Mouse (Mus musculus) stomach, embryonic 14.5 days (tissue): ENCODE data around the gene Asic2. TPM values are rescaled to one million over a fixed set of nuclear protein-coding genes. Genes with fewer than 3 reads are reported as not detected.

Experiments
- ATAC-seq: fragments of 200-750 bp; cut with Nextera tagmentation; 2 replicates; pipeline ENCODE4 v1.8.0; 2017; ENCODE audit warnings: low read depth, moderate TSS enrichment; ENCODE audit not compliant: insufficient number of reproducible peaks, insufficient read depth, low FRiP score
- H3K27ac ChIP-seq: fragments of 300-500 bp; sonication (generic); 2 replicates; pipeline ENCODE4 v1.5.1; 2014; ENCODE audit warnings: mild to moderate bottlenecking, low read length, moderate library complexity, mixed read lengths
- H3K27me3 ChIP-seq: fragments of 300-500 bp; sonication (generic); 2 replicates; pipeline ENCODE4 v1.6.1; 2014; ENCODE audit warnings: low read length, control low read depth, mixed read lengths; ENCODE audit not compliant: control insufficient read depth, insufficient read depth
- H3K36me3 ChIP-seq: fragments of 300-500 bp; sonication (generic); 2 replicates; pipeline ENCODE4 v1.6.1; 2014; ENCODE audit warnings: mild to moderate bottlenecking, control low read depth, low read length, moderate library complexity, mixed read lengths; ENCODE audit not compliant: control insufficient read depth, insufficient read depth
- H3K4me1 ChIP-seq: fragments of 300-500 bp; sonication (generic); 2 replicates; pipeline ENCODE4 v1.6.1; 2014; ENCODE audit warnings: low read length, control low read depth, mixed read lengths; ENCODE audit not compliant: control insufficient read depth, insufficient read depth
- H3K4me2 ChIP-seq: fragments of 300-500 bp; sonication (generic); replicated peaks from 2 replicates; pipeline ENCODE4 v1.6.1; 2014; ENCODE audit warnings: low read depth, low read length, control low read depth
- H3K4me3 ChIP-seq: fragments of 300-500 bp; sonication (generic); 2 replicates; pipeline ENCODE4 v1.5.1; 2014; ENCODE audit warnings: low read depth, low read length, control low read depth
- H3K9ac ChIP-seq: fragments of 300-500 bp; sonication (generic); replicated peaks from 2 replicates; pipeline ENCODE4 v1.6.1; 2014; ENCODE audit warnings: low read depth, mild to moderate bottlenecking, control low read depth, low read length, moderate library complexity, mixed read lengths
- H3K9me3 ChIP-seq: fragments of 300-500 bp; sonication (generic); 2 replicates; pipeline ENCODE4 v1.6.1; 2016; ENCODE audit warnings: low read depth, low read length, control low read depth; ENCODE audit not compliant: control insufficient read depth
- WGBS: fragments of 180-500 bp; shearing (Covaris S2); extraction: QIAGEN DNeasy Blood & Tissue Kit; methylation state at CpG from one replicate; pipeline ENCODE4 v1.1.7; 2014; 5-methylcytosine and 5-hydroxymethylcytosine counted together
- polyA plus RNA-seq: library from polyadenylated mRNA; unstranded; fragments of >200 nt; fragmentation: Nextera tagmentation; extraction: Ambion mirVana; gene quantifications from 2 replicates; pipeline ENCODE4 v1.2.1, GENCODE M21; 2014

Asic2 gene
- polyA plus RNA-seq, 1 experiment from 2014 or later, result 0.27 TPM

- H3K9ac ChIP-seq, result no peak overlapping the region
- no peaks in the 10 kb centered on the region for H3K4me1 ChIP-seq
- H3K27ac ChIP-seq, result no peak overlapping the region
- no peak for ATAC-seq
- H3K27me3 ChIP-seq, result no peaks in the 10 kb centered on the region
- no peaks in the 10 kb centered on the region for H3K9me3 ChIP-seq
- H3K36me3 ChIP-seq, result no peaks in the 10 kb centered on the region
- H3K4me3 ChIP-seq, result no peak overlapping the region
- H3K4me2 ChIP-seq, result no peak overlapping the region
- WGBS, result 83% methylated on average over 3 of the region's 3 CpGs
These were observed 452.5 kb downstream of the Asic2 start for GRCm38 (mm10) chr11:81515754-81516153.

GRCm38 (mm10) chr11:81512434-81512833, 455.8 kb downstream of the Asic2 start:
- Histone ChIP-seq H3K27ac (no peak overlapping the region), H3K9ac (no peak overlapping the region), H3K4me2 (no peak overlapping the region), H3K36me3 (no peaks in the 10 kb centered on the region), H3K4me3 (no peak overlapping the region), H3K9me3 (no peaks in the 10 kb centered on the region), H3K27me3 (no peaks in the 10 kb centered on the region), H3K4me1 (no peaks in the 10 kb centered on the region)
- no peak for ATAC-seq
- 87% methylated on average over 10 of the region's 10 CpGs for WGBS

DNA sequence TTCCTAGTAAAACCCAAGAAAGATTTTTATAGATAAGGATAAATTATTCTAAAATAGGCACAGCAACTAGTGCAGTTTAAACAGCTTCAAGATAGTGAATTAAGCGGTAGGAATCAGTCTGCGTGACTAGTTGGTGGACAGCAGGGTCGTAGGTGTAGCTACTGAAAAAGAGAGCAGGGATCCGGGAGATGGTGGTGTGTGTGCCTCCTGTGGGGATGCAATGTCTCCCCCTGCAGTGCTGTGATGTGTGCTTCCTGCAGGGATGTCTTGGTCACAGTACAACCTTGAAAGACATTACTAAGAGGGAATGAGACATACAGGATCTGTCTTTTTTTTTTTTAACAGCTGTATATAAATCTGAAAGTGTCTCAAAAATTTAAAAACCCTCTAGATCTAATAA, 456.9 kb downstream of the Asic2 start:
- no peak overlapping the region for H3K9ac ChIP-seq
- H3K4me2 ChIP-seq, result no peak overlapping the region
- WGBS, result 64% methylated on average over 4 of the region's 4 CpGs
- H3K27me3 ChIP-seq, result no peaks in the 10 kb centered on the region
- no peaks in the 10 kb centered on the region for H3K4me1 ChIP-seq
- no peaks in the 10 kb centered on the region for H3K36me3 ChIP-seq
- no peak for ATAC-seq
- no peaks in the 10 kb centered on the region for H3K9me3 ChIP-seq
- no peak overlapping the region for H3K27ac ChIP-seq
- no peak overlapping the region for H3K4me3 ChIP-seq

GRCm38 (mm10) chr11:81508385-81509233, 459.6 kb downstream of the Asic2 start:
- no peak for ATAC-seq
- Histone ChIP-seq H3K27ac (no peak overlapping the region), H3K9ac (no peak overlapping the region), H3K4me3 (no peak overlapping the region), H3K36me3 (no peaks in the 10 kb centered on the region), H3K27me3 (no peaks in the 10 kb centered on the region), H3K9me3 (no peaks in the 10 kb centered on the region), H3K4me2 (no peak overlapping the region), H3K4me1 (no peaks in the 10 kb centered on the region)
- WGBS, result 45% methylated on average over 8 of the region's 8 CpGs

- ATAC-seq, result no peak
- no peak overlapping the region for H3K27ac ChIP-seq
- no peaks in the 10 kb centered on the region for H3K4me1 ChIP-seq
- no peak overlapping the region for H3K9ac ChIP-seq
- no peaks in the 10 kb centered on the region for H3K27me3 ChIP-seq
- no peak overlapping the region for H3K4me2 ChIP-seq
- no peak overlapping the region for H3K4me3 ChIP-seq
- WGBS, result 74% methylated on average over 8 of the region's 8 CpGs
- no peaks in the 10 kb centered on the region for H3K9me3 ChIP-seq
- H3K36me3 ChIP-seq, result no peaks in the 10 kb centered on the region
These were observed 463.3 kb downstream of the Asic2 start for GRCm38 (mm10) chr11:81504791-81505430.

DNA sequence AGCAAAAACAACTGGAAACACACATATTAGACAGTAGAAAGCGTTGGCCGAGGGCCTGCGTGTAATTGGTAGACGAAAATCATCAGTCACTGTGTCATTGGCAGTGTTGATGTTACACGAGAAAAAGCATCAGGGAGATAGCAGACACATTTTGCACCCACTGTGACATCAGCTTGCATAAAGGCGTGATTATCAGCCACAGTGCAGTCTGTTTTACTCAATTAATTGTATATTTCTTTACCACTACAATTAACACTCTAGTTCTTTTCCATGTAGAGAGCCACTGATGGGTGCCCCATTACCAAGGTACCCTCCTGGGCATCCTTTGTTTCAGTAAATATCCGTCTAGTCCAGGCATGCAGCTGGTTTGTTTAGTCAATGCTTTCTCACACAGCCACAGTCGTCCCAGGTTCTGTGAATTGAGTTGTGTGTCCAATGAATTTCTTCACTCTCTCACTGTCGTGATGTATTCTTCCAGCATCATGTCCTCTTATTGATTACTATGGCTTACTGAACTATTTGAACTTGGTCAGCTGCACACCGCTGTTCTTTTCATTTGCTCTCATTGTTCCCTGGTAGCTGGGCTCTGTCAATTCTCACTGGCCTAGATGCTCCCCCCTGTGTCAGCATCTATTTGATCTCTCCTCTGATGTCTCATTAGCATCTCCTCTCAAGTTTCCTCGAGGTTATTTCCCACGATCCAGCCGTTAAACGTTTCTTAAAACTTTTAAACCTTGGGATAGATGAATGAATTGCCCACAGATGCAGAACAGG, 466.6 kb downstream of the Asic2 start:
- Histone ChIP-seq H3K4me2 (no peak overlapping the region), H3K27ac (no peak overlapping the region), H3K4me1 (no peaks in the 10 kb centered on the region), H3K9me3 (no peaks in the 10 kb centered on the region), H3K9ac (no peak overlapping the region), H3K27me3 (no peaks in the 10 kb centered on the region), H3K36me3 (no peaks in the 10 kb centered on the region), H3K4me3 (no peak overlapping the region)
- ATAC-seq, result no peak
- 25% methylated on average over 14 of the region's 14 CpGs for WGBS

- no peaks in the 10 kb centered on the region for H3K4me1 ChIP-seq
- H3K36me3 ChIP-seq, result no peaks in the 10 kb centered on the region
- no peaks in the 10 kb centered on the region for H3K9me3 ChIP-seq
- no peak overlapping the region for H3K4me3 ChIP-seq
- H3K27ac ChIP-seq, result no peak overlapping the region
- H3K9ac ChIP-seq, result no peak overlapping the region
- no peaks in the 10 kb centered on the region for H3K27me3 ChIP-seq
- no peak for ATAC-seq
- no peak overlapping the region for H3K4me2 ChIP-seq
- 45% methylated on average over 1 of the region's 1 CpGs for WGBS
These were observed 469.3 kb downstream of the Asic2 start for GRCm38 (mm10) chr11:81498990-81499389.

DNA sequence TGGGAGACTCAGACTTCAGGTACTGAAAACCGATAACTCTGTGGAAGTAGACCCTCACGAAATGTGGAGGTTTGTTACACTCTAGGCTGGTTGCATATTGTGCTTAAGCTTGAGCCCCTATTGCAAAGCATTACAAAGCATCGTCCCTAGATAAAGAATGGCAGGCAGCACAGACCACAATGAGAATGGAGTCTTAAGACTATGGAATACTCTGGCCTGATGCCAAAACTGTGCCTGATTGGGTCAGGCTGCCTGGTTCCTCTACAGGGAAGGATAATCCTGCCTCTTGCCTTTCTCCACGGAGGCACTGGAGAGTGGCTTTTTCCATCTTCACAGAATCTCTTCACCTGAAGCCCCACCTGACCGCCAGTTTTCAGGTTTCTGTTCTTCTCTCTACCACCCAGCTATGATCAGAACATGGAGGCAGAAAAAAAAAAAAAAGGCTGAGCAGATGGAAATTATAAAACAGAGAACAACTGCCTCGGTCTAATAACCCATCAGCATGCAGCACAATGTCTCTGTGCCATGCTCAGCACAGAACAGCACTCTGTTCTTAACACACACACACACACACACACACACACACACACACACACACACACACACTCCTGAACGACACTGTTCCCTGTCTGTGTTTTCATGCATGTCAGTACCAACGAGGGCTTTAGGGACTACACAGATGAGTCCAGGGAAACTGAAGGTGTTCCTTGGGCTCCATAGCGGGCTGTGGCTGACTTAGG, 470.4 kb downstream of the Asic2 start:
- no peaks in the 10 kb centered on the region for H3K9me3 ChIP-seq
- H3K27ac ChIP-seq, result no peak overlapping the region
- no peak for ATAC-seq
- no peak overlapping the region for H3K4me2 ChIP-seq
- H3K36me3 ChIP-seq, result no peaks in the 10 kb centered on the region
- no peak overlapping the region for H3K4me3 ChIP-seq
- no peak overlapping the region for H3K9ac ChIP-seq
- no peaks in the 10 kb centered on the region for H3K27me3 ChIP-seq
- 68% methylated on average over 9 of the region's 9 CpGs for WGBS
- H3K4me1 ChIP-seq, result no peaks in the 10 kb centered on the region
